16 mouse cellular contexts compared by ENCODE assay signal in genomic region chr6:124690517-124690916, GRCm38 (mm10).
"Had no signal": no experiment of that assay in that cellular context is flagged by ENCODE, and none has a peak within 500 bp of the region (broad histone marks: within the 10 kb centered on the region; RNA-seq: fewer than 3 reads in every experiment).

No protein-coding gene starts in this region.

- H3K27ac ChIP-seq: lung, embryonic 15.5 days; macrophage; midbrain, embryonic 13.5 days; midbrain, embryonic 15.5 days; neural tube, embryonic 12.5 days; stomach, embryonic 15.5 days; stomach, postnatal 0 days had no signal

- H3K9me3 ChIP-seq: lung, embryonic 15.5 days; midbrain, embryonic 13.5 days; midbrain, embryonic 15.5 days; neural tube, embryonic 12.5 days; stomach, embryonic 15.5 days had no signal

- ATAC-seq: lung, postnatal 0 days; midbrain, embryonic 13.5 days; midbrain, embryonic 15.5 days had no signal

- H3K36me3 ChIP-seq: lung, embryonic 15.5 days; midbrain, embryonic 13.5 days; midbrain, embryonic 15.5 days; neural tube, embryonic 12.5 days had no signal

- H3K27me3 ChIP-seq: lung, embryonic 15.5 days; megakaryocyte, embryonic 14.5 days; midbrain, embryonic 13.5 days; midbrain, embryonic 15.5 days; neural tube, embryonic 12.5 days; stomach, embryonic 15.5 days had no signal

- H3K4me3 ChIP-seq: lung, embryonic 15.5 days; megakaryocyte, embryonic 14.5 days; midbrain, embryonic 13.5 days; midbrain, embryonic 15.5 days; neural tube, embryonic 12.5 days; stomach, embryonic 15.5 days had no signal

- H3K4me1 ChIP-seq: midbrain, embryonic 15.5 days; neural tube, embryonic 12.5 days had no signal

- H3K9ac ChIP-seq: lung, embryonic 15.5 days; midbrain, embryonic 13.5 days; midbrain, embryonic 15.5 days; neural tube, embryonic 12.5 days; stomach, embryonic 15.5 days had no signal

- DNase-seq: lung, adult 2 months; lung, postnatal 14 days; lung, postnatal 36 days; right cerebral cortex, postnatal 14 days; thymus, adult 2 months; thymus, postnatal 25 days; thymus, postnatal 4 days had no signal

- H3K4me2 ChIP-seq: lung, embryonic 15.5 days; midbrain, embryonic 13.5 days; midbrain, embryonic 15.5 days; neural tube, embryonic 12.5 days; stomach, embryonic 15.5 days had no signal
